Mouse (Mus musculus) CH12.LX (cell line): ENCODE results near the gene Thsd4. TPM values are rescaled to one million over a fixed set of nuclear protein-coding genes. Genes with fewer than 3 reads are reported as not detected.

Source experiments
- DNase-seq: peaks from one replicate; pipeline ENCODE4 v3.0.0-alpha.2; 2013; ENCODE audit errors: extremely low read depth
- H3K27ac ChIP-seq: 2 replicates; pipeline ENCODE4 v1.5.1; 2012; ENCODE audit warnings: low read depth, mild to moderate bottlenecking, control low read depth, moderate library complexity; ENCODE audit not compliant: insufficient read depth
- H3K27me3 ChIP-seq: replicated peaks from 2 replicates; pipeline ENCODE3; 2012; ENCODE audit warnings: inconsistent platforms
- H3K36me3 ChIP-seq, 2 experiments: replicated peaks in 1 of 2; 2 replicates each; pipeline versions ENCODE3 to v1.6.1; 2012; ENCODE audit warnings: inconsistent platforms in 1 of 2, low read length in 1 of 2, mild to moderate bottlenecking in 1 of 2, mixed read lengths in 1 of 2, moderate library complexity in 1 of 2; ENCODE audit not compliant: control insufficient read depth in 1 of 2, insufficient read depth in 1 of 2
- H3K4me1 ChIP-seq, 2 experiments: 2 replicates each; pipeline ENCODE4 v1.6.1; 2012; ENCODE audit warnings: inconsistent platforms in 1 of 2, moderate library complexity in 1 of 2; ENCODE audit not compliant: insufficient read depth in 2 of 2, control insufficient read depth in 1 of 2
- H3K4me2 ChIP-seq: 2 replicates; pipeline ENCODE4 v1.6.1; 2012; ENCODE audit warnings: low read depth, mild to moderate bottlenecking, control low read depth; ENCODE audit not compliant: poor library complexity, insufficient read depth, severe bottlenecking
- H3K4me3 ChIP-seq, 3 experiments: fragments of 150-350 bp in 1 of 3; sonication (generic) in 1 of 3; replicated peaks in 1 of 3; 2 replicates each; pipeline versions ENCODE3 to v1.5.1; 2011 to 2012; ENCODE audit warnings: low read depth in 2 of 3, low read length in 2 of 3, mild to moderate bottlenecking in 2 of 3, moderate library complexity in 2 of 3, control low read depth in 1 of 3, improper control_type of control experiment in 1 of 3, inconsistent platforms in 1 of 3, mixed read lengths in 1 of 3; ENCODE audit not compliant: poor library complexity in 1 of 3
- H3K79me2 ChIP-seq: replicated peaks from 2 replicates; pipeline ENCODE4 v1.6.1; 2012; ENCODE audit warnings: mild to moderate bottlenecking, moderate library complexity; ENCODE audit not compliant: control insufficient read depth, poor library complexity, insufficient read depth, severe bottlenecking; ENCODE audit errors: extremely low read depth
- H3K9ac ChIP-seq: 2 replicates; pipeline ENCODE4 v1.6.1; 2012; ENCODE audit warnings: low read depth, mild to moderate bottlenecking, control low read depth, moderate library complexity; ENCODE audit not compliant: insufficient read depth
- H3K9me3 ChIP-seq: replicated peaks from 2 replicates; pipeline ENCODE3; 2012; ENCODE audit warnings: low read length, inconsistent platforms, mixed read lengths
- CHD2 ChIP-seq: IDR thresholded peaks from 2 replicates; pipeline ENCODE4 v1.6.1; 2011; ENCODE audit warnings: low read length, improper control_type of control experiment
- E2F4 ChIP-seq: IDR thresholded peaks from 2 replicates; pipeline ENCODE4 v1.6.1; 2011; ENCODE audit warnings: low read depth, low read length, improper control_type of control experiment; ENCODE audit not compliant: insufficient replicate concordance
- EP300 ChIP-seq: IDR thresholded peaks from 2 replicates; pipeline ENCODE4 v1.6.1; 2011; ENCODE audit warnings: low read length, improper control_type of control experiment
- ETS1 ChIP-seq: conservative IDR thresholded peaks from 2 replicates; pipeline ENCODE4 v1.6.1; 2012; ENCODE audit warnings: low read depth, mild to moderate bottlenecking, inconsistent platforms, low read length, improper control_type of control experiment, moderate library complexity
- GABPA ChIP-seq: IDR thresholded peaks from 2 replicates; pipeline ENCODE4 v1.6.1; 2012; ENCODE audit warnings: low read depth, low read length, improper control_type of control experiment, inconsistent platforms; ENCODE audit not compliant: insufficient replicate concordance
- HCFC1 ChIP-seq: IDR thresholded peaks from 2 replicates; pipeline ENCODE4 v1.6.1; 2012; ENCODE audit warnings: low read depth, mild to moderate bottlenecking, inconsistent platforms, low read length, improper control_type of control experiment
- IRF4 ChIP-seq: IDR thresholded peaks from 2 replicates; pipeline ENCODE4 v1.6.1; 2014; ENCODE audit warnings: low read depth, mild to moderate bottlenecking, inconsistent platforms, low read length, improper control_type of control experiment
- JUN ChIP-seq: IDR thresholded peaks from 2 replicates; pipeline ENCODE4 v1.6.1; 2011; ENCODE audit warnings: low read depth, mild to moderate bottlenecking, low read length, improper control_type of control experiment, moderate library complexity; ENCODE audit not compliant: insufficient read depth
- KAT2A ChIP-seq: IDR thresholded peaks from 2 replicates; pipeline ENCODE4 v1.6.1; 2012; ENCODE audit warnings: low read length, improper control_type of control experiment, inconsistent platforms; ENCODE audit not compliant: insufficient replicate concordance
- MAFK ChIP-seq: IDR thresholded peaks from 2 replicates; pipeline ENCODE4 v1.6.1; 2011; ENCODE audit warnings: low read length, improper control_type of control experiment; ENCODE audit not compliant: insufficient replicate concordance
- MAZ ChIP-seq: IDR thresholded peaks from 2 replicates; pipeline ENCODE4 v1.6.1; 2012; ENCODE audit warnings: low read depth, mild to moderate bottlenecking, inconsistent platforms, low read length, improper control_type of control experiment, moderate library complexity
- MEF2A ChIP-seq: IDR thresholded peaks from 2 replicates; pipeline ENCODE4 v1.6.1; 2014; ENCODE audit warnings: low read depth, mild to moderate bottlenecking, inconsistent platforms, low read length, improper control_type of control experiment, borderline replicate concordance
- MXI1 ChIP-seq: IDR thresholded peaks from 2 replicates; pipeline ENCODE4 v1.6.1; 2011; ENCODE audit warnings: mild to moderate bottlenecking, low read depth, low read length, improper control_type of control experiment
- POLR2AphosphoS2 ChIP-seq: IDR thresholded peaks from 2 replicates; pipeline ENCODE4 v1.6.1; 2011; ENCODE audit warnings: low read depth, low read length, improper control_type of control experiment
- RAD21 ChIP-seq: IDR thresholded peaks from 2 replicates; pipeline ENCODE4 v1.6.1; 2011; ENCODE audit warnings: low read depth, mild to moderate bottlenecking, low read length, improper control_type of control experiment, moderate library complexity
- RCOR1 ChIP-seq: conservative IDR thresholded peaks from 2 replicates; pipeline ENCODE4 v1.6.1; 2012; ENCODE audit warnings: low read depth, mild to moderate bottlenecking, inconsistent platforms, low read length, improper control_type of control experiment
- SIN3A ChIP-seq: IDR thresholded peaks from 2 replicates; pipeline ENCODE4 v1.6.1; 2012; ENCODE audit warnings: low read length, improper control_type of control experiment, inconsistent platforms
- TBP ChIP-seq: conservative IDR thresholded peaks from 2 replicates; pipeline ENCODE4 v1.6.1; 2011; ENCODE audit warnings: low read depth, low read length, improper control_type of control experiment
- UBTF ChIP-seq: IDR thresholded peaks from 2 replicates; pipeline ENCODE4 v1.6.1; 2012; ENCODE audit warnings: low read depth, mild to moderate bottlenecking, inconsistent platforms, low read length, improper control_type of control experiment, moderate library complexity
- USF1 ChIP-seq: IDR thresholded peaks from 2 replicates; pipeline ENCODE4 v1.6.1; 2014; ENCODE audit warnings: low read depth, mild to moderate bottlenecking, inconsistent platforms, low read length, improper control_type of control experiment
- USF2 ChIP-seq: conservative IDR thresholded peaks from 2 replicates; pipeline ENCODE4 v1.6.1; 2011; ENCODE audit warnings: low read depth, low read length, improper control_type of control experiment
- ZC3H11A ChIP-seq: IDR thresholded peaks from 2 replicates; pipeline ENCODE4 v1.6.1; 2012; ENCODE audit warnings: low read depth, mild to moderate bottlenecking, inconsistent platforms, low read length, improper control_type of control experiment
- ZKSCAN1 ChIP-seq: IDR thresholded peaks from 2 replicates; pipeline ENCODE4 v1.6.1; 2012; ENCODE audit warnings: low read depth, inconsistent platforms, low read length, improper control_type of control experiment, borderline replicate concordance
- ZNF384 ChIP-seq: IDR thresholded peaks from 2 replicates; pipeline ENCODE4 v1.6.1; 2012; ENCODE audit warnings: low read depth, low read length, improper control_type of control experiment, inconsistent platforms
- dilution Hi-C: fragments of 300-500 bp; cut with MboI; formaldehyde crosslinking; loops from 2 replicates; pipeline ENCODE4 v1.14.3; 2020; ENCODE audit warnings: low sequenced_read_pairs; ENCODE audit not compliant: extremely low pct_unique_long_range_greater_than_20kb, extremely low pct_ligation_motif_present
- in situ Hi-C: fragments of 300-500 bp; cut with MboI; formaldehyde crosslinking; loops from 3 replicates; pipeline ENCODE4 v1.14.3; 2019; ENCODE audit warnings: low sequenced_read_pairs, low pct_ligation_motif_present, low pct_unique_long_range_greater_than_20kb, mixed read lengths
- polyA plus RNA-seq: library from polyadenylated mRNA; unstranded; fragments of >175 nt; gene quantifications from 2 replicates; pipeline ENCODE4 v1.2.1, GENCODE M21; 2012; ENCODE audit warnings: low read depth; ENCODE audit not compliant: insufficient read length
- total RNA-seq, 2 experiments: library from RNA; depleted of rRNA; stranded (reverse); fragments of 300-350 nt in 1 of 2; fragments of >200 nt in 1 of 2; gene quantifications; 2 replicates each; pipeline ENCODE4 v1.2.3; 2012 to 2014

The Thsd4 gene
- total and polyA plus RNA-seq, 3 experiments, result not detected

DNA sequence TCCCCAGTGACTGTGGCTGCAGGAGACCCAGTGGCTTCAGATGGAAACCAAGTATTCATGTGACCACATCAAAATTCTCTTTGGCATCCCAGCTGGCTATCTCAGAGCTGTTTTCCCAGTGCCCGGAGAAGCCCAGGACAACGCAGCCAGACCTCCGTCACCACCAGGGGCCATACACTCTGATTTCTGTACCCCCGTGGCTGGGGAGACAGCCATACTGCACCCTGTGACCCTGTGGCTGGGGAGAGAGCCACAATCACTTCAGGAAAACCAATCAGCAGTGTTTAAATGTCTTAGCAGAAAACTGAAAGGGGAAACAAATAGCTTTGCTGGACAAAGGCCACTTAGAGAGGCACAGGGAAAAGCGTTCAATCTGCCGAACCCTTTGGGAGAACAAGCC lies 208.2 kb downstream of the Thsd4 start:
- in situ Hi-C loops, result no loop called here
- H3K27ac ChIP-seq, result no peak overlapping the region
- H3K4me2 ChIP-seq, result no peak overlapping the region
- no peak for DNase-seq
- peaks cover 2 to 9% of the 10 kb centered on the region in 2 experiments; a peak in 2 of 4 replicates for H3K4me1 ChIP-seq
- H3K9me3 ChIP-seq, result no peaks in the 10 kb centered on the region
- H3K36me3 ChIP-seq, result no peaks in the 10 kb centered on the region
- dilution Hi-C loops, result no loop called here
- no peak overlapping the region for H3K4me3 ChIP-seq
- no peaks in the 10 kb centered on the region for H3K79me2 ChIP-seq
- no peak overlapping the region for H3K9ac ChIP-seq
- no peaks in the 10 kb centered on the region for H3K27me3 ChIP-seq
- TF ChIP-seq USF2, result no peak
- no peak for TF ChIP-seq ETS1
- TF ChIP-seq MAFK, result no peak
- TF ChIP-seq ZC3H11A, result no peak
- TF ChIP-seq RCOR1, result no peak
- TF ChIP-seq KAT2A, result no peak
- no peak for TF ChIP-seq RAD21
- TF ChIP-seq CHD2, result no peak
- TF ChIP-seq JUN, result no peak
- no peak for TF ChIP-seq ZNF384
- no peak for TF ChIP-seq POLR2AphosphoS2
- TF ChIP-seq, all 38 proteins: peak for 0

DNA sequence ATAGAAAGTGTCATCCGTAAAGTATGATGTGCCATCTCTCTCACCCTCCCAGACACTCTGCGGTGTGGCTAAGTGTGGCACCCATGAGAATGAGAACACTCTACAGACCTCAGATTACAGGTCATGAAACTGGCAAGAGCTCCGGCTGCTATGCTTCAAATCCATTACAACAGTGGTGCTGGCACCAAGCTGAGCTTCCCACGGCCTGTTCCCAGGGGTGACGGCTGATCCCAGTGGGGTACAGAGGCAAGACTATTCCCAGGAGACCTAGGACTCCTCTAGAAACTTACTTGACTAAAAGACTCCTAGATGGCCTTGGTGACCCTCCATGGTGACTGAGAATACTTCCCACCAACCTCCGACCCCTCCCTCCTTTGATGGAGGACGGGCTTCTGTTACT lies 209.2 kb downstream of the Thsd4 start:
- H3K79me2 ChIP-seq, result no peaks in the 10 kb centered on the region
- TF ChIP-seq MEF2A, result no peak
- TF ChIP-seq UBTF, result no peak
- no peak for TF ChIP-seq EP300
- no peak for TF ChIP-seq E2F4
- no peak for TF ChIP-seq MAFK
- TF ChIP-seq GABPA, result no peak
- no peak for TF ChIP-seq CHD2
- no peak for TF ChIP-seq SIN3A
- TF ChIP-seq ZC3H11A, result no peak
- no peak for TF ChIP-seq ZNF384
- no peak for TF ChIP-seq JUN
- no peak for TF ChIP-seq IRF4
- TF ChIP-seq USF2, result no peak
- TF ChIP-seq TBP, result no peak
- TF ChIP-seq KAT2A, result no peak
- no peak for TF ChIP-seq MAZ
- TF ChIP-seq ZKSCAN1, result no peak
- TF ChIP-seq USF1, result no peak
- no peak for TF ChIP-seq MXI1
- no peak for TF ChIP-seq HCFC1
- in situ Hi-C loops (no loop called here), dilution Hi-C loops (no loop called here)
- no peaks in the 10 kb centered on the region for H3K27me3 ChIP-seq
- H3K27ac ChIP-seq, result no peak overlapping the region
- H3K36me3 ChIP-seq, result no peaks in the 10 kb centered on the region
- no peak for DNase-seq
- no peak overlapping the region for H3K4me3 ChIP-seq
- H3K9ac ChIP-seq, result no peak overlapping the region
- peaks cover 2 to 9% of the 10 kb centered on the region in 2 experiments; a peak in 2 of 4 replicates for H3K4me1 ChIP-seq
- no peak overlapping the region for H3K4me2 ChIP-seq
- H3K9me3 ChIP-seq, result no peaks in the 10 kb centered on the region
